Mouse (Mus musculus) ES-Bruce4 (cell line): ENCODE measurements around the gene Dnajb13.

Source experiments
- CTCF ChIP-seq: IDR thresholded peaks from one replicate; pipeline ENCODE4 v1.8.1; 2011; ENCODE audit warnings: low read depth, low read length
- POLR2A ChIP-seq: IDR thresholded peaks from one replicate; pipeline ENCODE4 v1.8.1; 2011; ENCODE audit warnings: low read length; ENCODE audit not compliant: insufficient read depth

DNA sequence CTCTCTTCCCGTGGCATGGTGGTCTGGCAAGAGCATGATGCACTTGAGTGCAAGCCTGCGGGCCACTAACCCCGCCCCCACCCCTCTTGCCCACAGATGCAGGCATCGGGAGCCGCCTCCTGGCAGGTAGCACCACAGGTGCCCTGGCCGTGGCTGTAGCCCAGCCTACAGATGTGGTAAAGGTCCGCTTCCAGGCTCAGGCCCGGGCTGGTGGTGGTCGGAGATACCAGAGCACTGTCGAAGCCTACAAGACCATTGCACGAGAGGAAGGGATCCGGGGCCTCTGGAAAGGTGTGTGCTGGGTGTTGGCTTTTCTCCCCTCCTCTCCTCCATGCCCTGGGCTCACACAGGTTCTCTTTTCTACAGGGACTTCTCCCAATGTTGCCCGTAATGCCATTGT is 16.8 kb downstream of the Dnajb13 start:
- TF ChIP-seq CTCF (no peak), POLR2A (no peak)
